Mouse (Mus musculus) megakaryocyte, embryonic 14.5 days (primary cell): ENCODE data around the gene Grap.

Experiments used
- FLI1 ChIP-seq: IDR thresholded peaks from 2 replicates; pipeline ENCODE4 v1.6.1; 2012; ENCODE audit warnings: low read length, inconsistent platforms, mixed read lengths
- GATA1 ChIP-seq: IDR thresholded peaks from 3 replicates; pipeline ENCODE4 v1.6.1; 2012; ENCODE audit warnings: mixed read lengths, low read length, inconsistent platforms, borderline replicate concordance

- TF ChIP-seq FLI1: no peak
- TF ChIP-seq GATA1: no peak
These were observed 503 bp downstream of the Grap start for GRCm38 (mm10) chr11:61653568-61653967.
